Mouse (Mus musculus): ENCODE data around the gene Naip5. TPM values are rescaled to one million over a fixed set of nuclear protein-coding genes. Genes with fewer than 3 reads are reported as not detected.
"Not testable (repeated sequence)": the region's sequence is repeated elsewhere in the genome, so short reads cannot be mapped to it uniquely, and the experiment has no call there.

The Naip5 gene
- polyA plus RNA-seq, 1 experiment from 2014 or later, result 0.16 TPM

DNA sequence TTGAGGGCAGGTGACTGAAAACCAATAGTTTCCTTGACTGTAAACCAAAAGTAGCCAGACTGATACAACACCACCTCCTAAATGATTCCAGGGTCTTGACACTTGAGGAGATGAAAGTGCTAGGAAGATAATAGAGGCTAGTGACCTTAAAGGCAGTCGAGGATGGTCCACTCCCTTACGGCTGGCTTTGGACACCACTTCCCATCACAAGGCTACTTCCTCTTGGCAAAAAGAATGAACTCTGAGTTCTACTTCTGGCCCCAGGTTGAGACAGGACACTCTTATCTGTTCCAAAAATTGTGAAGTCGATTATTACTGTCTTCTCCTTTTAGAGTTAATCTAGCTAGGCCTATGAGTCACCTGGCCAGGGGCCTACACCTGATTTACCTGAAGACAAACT lies 50.7 kb downstream of the Naip5 start:
- WGBS, result 83% methylated on average over 3 of the region's 3 CpGs
- H3K27me3 ChIP-seq (ENCODE audit: insufficient read depth, poor library complexity, severe bottlenecking), result no peaks in the 10 kb centered on the region
- no peaks in the 10 kb centered on the region for H3K4me1 ChIP-seq (replicated peaks)
- H3K36me3 ChIP-seq, result no peaks in the 10 kb centered on the region
- H3K4me3 ChIP-seq, result no peak overlapping the region
- no peaks in the 10 kb centered on the region for H3K9me3 ChIP-seq
- no peak for DNase-seq (ENCODE audit: low spot score)
- no peak overlapping the region for H3K27ac ChIP-seq

DNA sequence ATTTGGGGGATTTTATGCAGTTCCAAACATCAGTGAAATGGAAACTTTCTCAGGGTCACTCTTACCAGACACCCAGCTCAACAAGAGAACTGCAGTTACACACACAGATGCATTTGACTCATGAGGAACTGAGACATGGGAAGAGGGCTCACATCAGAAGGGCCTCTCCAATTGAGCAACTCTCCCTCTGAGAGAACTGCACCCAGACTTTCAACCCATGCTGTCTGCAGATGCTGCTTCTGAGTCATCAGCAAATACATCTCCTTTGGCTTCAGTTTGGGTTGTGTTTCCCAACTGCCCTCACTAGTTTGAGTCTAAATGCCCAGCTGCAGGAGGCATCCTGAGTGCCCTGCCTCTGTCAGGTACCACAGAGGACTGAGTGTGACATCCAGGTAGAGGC lies 63.0 kb downstream of the Naip5 start:
- not testable (repeated sequence) for H3K9me3 ChIP-seq; DNase-seq (ENCODE audit: low spot score); H3K27ac ChIP-seq; H3K4me1 ChIP-seq (replicated peaks); H3K4me3 ChIP-seq; H3K27me3 ChIP-seq (ENCODE audit: insufficient read depth, poor library complexity, severe bottlenecking); H3K36me3 ChIP-seq

DNA sequence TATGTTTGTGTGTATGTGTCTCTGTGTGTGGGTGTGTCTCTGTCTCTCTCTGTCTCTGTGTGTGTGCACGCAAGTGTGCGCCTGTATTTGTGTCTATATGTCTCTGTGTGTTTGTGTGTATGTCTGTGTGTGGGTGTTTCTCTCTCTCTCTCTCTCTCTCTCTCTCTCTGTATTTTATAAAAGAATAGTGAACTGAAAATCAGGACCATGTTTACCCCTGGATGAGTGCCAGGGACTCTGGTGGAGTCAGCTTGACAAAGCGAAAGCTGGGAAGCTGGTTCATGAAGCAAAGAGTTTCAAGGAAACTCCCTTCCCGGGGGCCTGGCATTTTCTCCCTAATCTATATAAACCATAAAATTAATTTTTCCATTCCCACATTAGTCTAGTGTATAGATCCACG lies 71.8 kb downstream of the Naip5 start:
- DNase-seq (ENCODE audit: low spot score), result not testable (repeated sequence)
- WGBS, result 91% methylated on average over 4 of the region's 5 CpGs

DNA sequence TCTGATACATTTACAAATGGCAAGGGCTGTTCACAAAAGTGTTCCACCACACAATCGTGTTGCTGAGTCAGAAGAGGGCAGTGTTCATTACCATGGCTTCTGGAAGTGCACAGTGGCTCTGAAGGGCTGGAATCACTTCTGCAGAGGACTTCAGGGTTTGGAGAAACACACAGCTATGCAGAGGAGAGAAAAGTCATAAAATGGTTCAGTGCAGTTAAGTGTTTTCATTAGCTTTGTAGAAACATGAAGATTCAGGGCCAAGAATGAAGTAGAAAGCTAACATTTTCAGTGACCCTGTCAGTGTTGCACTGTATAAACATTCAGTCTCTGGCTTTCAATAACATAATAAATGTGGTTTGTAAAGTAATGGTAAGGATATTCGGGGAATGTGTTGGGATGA lies 79.7 kb downstream of the Naip5 start:
- not testable (repeated sequence) for H3K4me1 ChIP-seq (replicated peaks); H3K27ac ChIP-seq; H3K27me3 ChIP-seq (ENCODE audit: insufficient read depth, poor library complexity, severe bottlenecking); H3K9me3 ChIP-seq; H3K4me3 ChIP-seq; H3K36me3 ChIP-seq; DNase-seq (ENCODE audit: low spot score)
- WGBS, result 69% methylated on average over 2 of the region's 2 CpGs

More for the DNA sequence above, 71.8 kb downstream of the Naip5 start:
- H3K9me3 ChIP-seq; H3K36me3 ChIP-seq; H3K27ac ChIP-seq; H3K4me3 ChIP-seq; H3K27me3 ChIP-seq (ENCODE audit: insufficient read depth, poor library complexity, severe bottlenecking); H3K4me1 ChIP-seq (replicated peaks): not testable (repeated sequence)

DNA sequence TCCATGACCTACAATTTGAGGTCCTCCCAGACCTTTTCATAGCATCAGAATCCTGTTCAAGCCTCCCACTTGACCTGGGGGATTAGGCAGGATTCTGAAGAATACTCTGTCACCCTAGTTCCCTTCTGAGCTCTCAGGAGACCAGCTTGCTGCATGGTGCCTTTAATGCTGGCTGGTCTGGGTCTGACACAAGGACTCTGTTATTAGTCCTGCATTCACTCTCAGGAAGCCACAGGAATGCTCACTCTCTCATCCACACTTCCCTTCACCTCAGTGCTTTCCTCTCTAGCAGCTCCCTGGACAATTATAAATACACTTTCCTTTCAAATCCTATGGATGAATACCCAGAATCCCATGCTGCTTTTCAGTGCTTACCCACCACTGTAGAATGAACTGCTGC lies 83.7 kb downstream of the Naip5 start:
- not testable (repeated sequence) for DNase-seq (ENCODE audit: low spot score); H3K9me3 ChIP-seq; H3K4me1 ChIP-seq (replicated peaks); H3K4me3 ChIP-seq; H3K27ac ChIP-seq; H3K27me3 ChIP-seq (ENCODE audit: insufficient read depth, poor library complexity, severe bottlenecking); H3K36me3 ChIP-seq

Other genes with a start within 250 kb of the Naip5 start
- gene Mccc2, start 230.7 kb downstream of the Naip5 start, polyA plus RNA-seq (2016; fragmentation: Nextera tagmentation; extraction: Ambion mirVana), result 33.9 and 36.0 TPM in 2 replicates
- gene Bdp1, start 142.3 kb downstream of the Naip5 start, polyA plus RNA-seq (2016; fragmentation: Nextera tagmentation; extraction: Ambion mirVana), result 19.3 and 26.2 TPM in 2 replicates
- 156 and 208 TPM in 2 replicates for gene Serf1, start 138.3 kb downstream of the Naip5 start, polyA plus RNA-seq (2016; fragmentation: Nextera tagmentation; extraction: Ambion mirVana)
- gene Smn1, start 121.5 kb downstream of the Naip5 start, polyA plus RNA-seq (2016; fragmentation: Nextera tagmentation; extraction: Ambion mirVana), result 86.9 and 88.0 TPM in 2 replicates
- 0.16 and 0.26 TPM in 2 replicates for gene Naip2, start 44.2 kb downstream of the Naip5 start, polyA plus RNA-seq (2016; fragmentation: Nextera tagmentation; extraction: Ambion mirVana)
- 0.06 and 0.10 TPM in 2 replicates for gene Naip6, start 71.4 kb upstream of the Naip5 start, polyA plus RNA-seq (2016; fragmentation: Nextera tagmentation; extraction: Ambion mirVana)
- gene Naip1, start 206.5 kb upstream of the Naip5 start, polyA plus RNA-seq (2016; fragmentation: Nextera tagmentation; extraction: Ambion mirVana), result not detected in 2 replicates
- 75.0 and 92.1 TPM in 2 replicates for gene Gtf2h2, start 246.3 kb upstream of the Naip5 start, polyA plus RNA-seq (2016; fragmentation: Nextera tagmentation; extraction: Ambion mirVana)